Mouse (Mus musculus) embryonic facial prominence, embryonic 14.5 days (tissue): ENCODE data around the gene Lrrc2. TPM values are rescaled to one million over a fixed set of nuclear protein-coding genes. Genes with fewer than 3 reads are reported as not detected.

ENCODE experiments used
- microRNA-seq: library from miRNA; unstranded; fragments of <30 nt; microRNA quantifications from one replicate; pipeline ENCODE4, GENCODE M21; 2016; ENCODE audit warnings: borderline number of aligned reads
- polyA plus RNA-seq: library from polyadenylated mRNA; unstranded; fragments of >200 nt; fragmentation: Nextera tagmentation; extraction: Ambion mirVana; gene quantifications from 2 replicates; pipeline ENCODE4 v1.2.1, GENCODE M21; 2014

The Lrrc2 gene
- polyA plus RNA-seq, 1 experiment from 2014 or later: 0.21 TPM

Small RNAs within 50 kb of the gene (microRNA-seq; reads per million reads assigned to microRNA genes)
- gene Gm24269: not detected

Other genes starting within 250 kb of the Lrrc2 start
- 39.1 and 53.6 TPM in 2 replicates for gene Myl3, start 209.7 kb upstream of the Lrrc2 start, polyA plus RNA-seq
- gene Pth1r, start 204.4 kb upstream of the Lrrc2 start, polyA plus RNA-seq: 97.5 and 98.0 TPM in 2 replicates
- gene Prss42, start 153.4 kb upstream of the Lrrc2 start, polyA plus RNA-seq: not detected in 2 replicates
- not detected in 2 replicates for gene Prss44, start 137.6 kb upstream of the Lrrc2 start, polyA plus RNA-seq
- gene Prss43, start 124.9 kb upstream of the Lrrc2 start, polyA plus RNA-seq: not detected in 2 replicates
- gene Prss45, start 117.0 kb upstream of the Lrrc2 start, polyA plus RNA-seq: 0.17 TPM in 1 of 2 replicates, not detected in the other
- gene Prss46, start 107.0 kb upstream of the Lrrc2 start, polyA plus RNA-seq: 0.32 TPM in 1 of 2 replicates, not detected in the other
- 0.31 TPM in 1 of 2 replicates, not detected in the other for gene Prss50, start 93.6 kb upstream of the Lrrc2 start, polyA plus RNA-seq
- gene Als2cl, start 71.7 kb upstream of the Lrrc2 start, polyA plus RNA-seq: 3.0 and 3.4 TPM in 2 replicates
- gene Tmie, start 71.4 kb upstream of the Lrrc2 start, polyA plus RNA-seq: 0.85 and 1.3 TPM in 2 replicates
- gene Fam240a, start 34.7 kb upstream of the Lrrc2 start, polyA plus RNA-seq: not detected in 2 replicates
- gene Tdgf1, start 5.4 kb upstream of the Lrrc2 start, polyA plus RNA-seq: 0.62 and 0.63 TPM in 2 replicates
- 0.21 and 0.35 TPM in 2 replicates for gene Rtp3, start 39.0 kb downstream of the Lrrc2 start, polyA plus RNA-seq
- gene Ltf, start 67.7 kb downstream of the Lrrc2 start, polyA plus RNA-seq: 3.0 and 4.2 TPM in 2 replicates
- 0.35 and 0.97 TPM in 2 replicates for gene Ccrl2, start 106.0 kb downstream of the Lrrc2 start, polyA plus RNA-seq
- 39.2 and 40.4 TPM in 2 replicates for gene Lrrfip2, start 166.0 kb downstream of the Lrrc2 start, polyA plus RNA-seq